ENCODE assay signal across 8 mouse cellular contexts in genomic region chr8:120494903-120495302, GRCm38 (mm10).
DNase-seq lines count a peak whose midpoint lies in the region; ATAC-seq and TF ChIP-seq lines count a peak whose summit lies in the region.

No protein-coding gene starts in this region.

- WGBS in embryonic facial prominence, embryonic 12.5 days, result 52% methylated on average over 15 of the region's 15 CpGs
- 30% methylated on average over 15 of the region's 15 CpGs for WGBS in heart, embryonic 12.5 days
- 2% methylated on average over 15 of the region's 15 CpGs for whole genome bisulfite sequencing in kidney, embryonic 14.5 days
- 8% methylated on average over 15 of the region's 15 CpGs for WGBS in lung, embryonic 15.5 days
- WGBS in small intestine, adult 2 months, result 17% methylated on average over 15 of the region's 15 CpGs

- no peak overlapping the region for H3K9ac ChIP-seq in embryonic facial prominence, embryonic 12.5 days
- peak overlapping the region; percentile 60 for H3K9ac ChIP-seq in heart, embryonic 12.5 days
- H3K9ac ChIP-seq in kidney, embryonic 14.5 days (ENCODE audit: low read depth, low read length), result 0 out of 2 replicates have a peak overlapping the region, but pooled peaks have one; percentile 9
- H3K9ac ChIP-seq in lung, embryonic 15.5 days, result no peak overlapping the region

- H3K4me1 ChIP-seq in embryonic facial prominence, embryonic 12.5 days, result peaks cover 86% of the 10 kb centered on the region
- H3K4me1 ChIP-seq in heart, embryonic 12.5 days (replicated peaks), result peaks cover 99% of the 10 kb centered on the region
- peaks cover 90% of the 10 kb centered on the region for H3K4me1 ChIP-seq in kidney, embryonic 14.5 days (ENCODE audit: control insufficient read depth, insufficient read depth, low read length)
- peaks cover 90% of the 10 kb centered on the region for H3K4me1 ChIP-seq in lung, embryonic 15.5 days
- peaks cover 70% of the 10 kb centered on the region for H3K4me1 ChIP-seq in small intestine, adult 2 months (ENCODE audit: control insufficient read depth, insufficient read depth, insufficient read length, low read length)

- no peaks in the 10 kb centered on the region for H3K36me3 ChIP-seq in embryonic facial prominence, embryonic 12.5 days
- no peaks in the 10 kb centered on the region for H3K36me3 ChIP-seq in heart, embryonic 12.5 days
- no peaks in the 10 kb centered on the region for H3K36me3 ChIP-seq in kidney, embryonic 14.5 days (ENCODE audit: control insufficient read depth, insufficient read depth, low read length)
- H3K36me3 ChIP-seq in lung, embryonic 15.5 days, result no peaks in the 10 kb centered on the region
- no peaks in the 10 kb centered on the region for H3K36me3 ChIP-seq in small intestine, adult 2 months (ENCODE audit: control insufficient read depth, insufficient read depth, low read length)

- no peak for ATAC-seq in embryonic facial prominence, embryonic 12.5 days (ENCODE audit: insufficient number of reproducible peaks, insufficient read depth, low FRiP score, low TSS enrichment)
- no peak for ATAC-seq in heart, embryonic 12.5 days (ENCODE audit: insufficient number of reproducible peaks, low FRiP score)
- peak; percentile 53 for ATAC-seq in kidney, embryonic 14.5 days (ENCODE audit: low FRiP score, low TSS enrichment)
- ATAC-seq in lung, embryonic 15.5 days (ENCODE audit: borderline replicate concordance, extremely low read depth, low FRiP score, low TSS enrichment), result peak; percentile 44

- H3K4me2 ChIP-seq in embryonic facial prominence, embryonic 12.5 days (replicated peaks), result peak overlapping the region; percentile 25; the same call in 1 of the 2 replicates
- peak overlapping the region; percentile 49 for H3K4me2 ChIP-seq in heart, embryonic 12.5 days
- peak overlapping the region; percentile 25 for H3K4me2 ChIP-seq in kidney, embryonic 14.5 days (replicated peaks; ENCODE audit: low read depth, low read length)
- H3K4me2 ChIP-seq in lung, embryonic 15.5 days, result peak overlapping the region; percentile 31

- no peak overlapping the region for H3K4me3 ChIP-seq in embryonic facial prominence, embryonic 12.5 days
- H3K4me3 ChIP-seq in heart, embryonic 12.5 days, result no peak overlapping the region
- H3K4me3 ChIP-seq in kidney, embryonic 14.5 days (ENCODE audit: low read length), result 0 out of 2 replicates have a peak overlapping the region, but pooled peaks have one; percentile 4
- no peak overlapping the region for H3K4me3 ChIP-seq in lung, embryonic 15.5 days
- H3K4me3 ChIP-seq in small intestine, adult 2 months (ENCODE audit: low read depth, low read length), result peak overlapping the region; percentile 49

- H3K9me3 ChIP-seq in embryonic facial prominence, embryonic 12.5 days, result no peaks in the 10 kb centered on the region
- H3K9me3 ChIP-seq in heart, embryonic 12.5 days (replicated peaks), result no peaks in the 10 kb centered on the region
- H3K9me3 ChIP-seq in kidney, embryonic 14.5 days (ENCODE audit: control insufficient read depth, low read length), result no peaks in the 10 kb centered on the region
- H3K9me3 ChIP-seq in lung, embryonic 15.5 days, result no peaks in the 10 kb centered on the region

- peak; percentile 71 to 82 for DNase-seq in right cerebral cortex, postnatal 10 days (ENCODE audit: low spot score in 2 of 2)
- DNase-seq in right cerebral cortex, adult 2 months (ENCODE audit: low spot score in 2 of 2), result no peak
- no peak for DNase-seq in thymus, postnatal 4 days

- no peak for TF ChIP-seq CTCF in small intestine, adult 2 months (IDR thresholded peaks at IDR 0.05; ENCODE audit: extremely low read depth, insufficient read length, insufficient replicate concordance, low read depth, low read length)

- peak overlapping the region; percentile 54; the same call in 1 of the 2 replicates for H3K27ac ChIP-seq in embryonic facial prominence, embryonic 12.5 days
- peak overlapping the region; percentile 89 for H3K27ac ChIP-seq in heart, embryonic 12.5 days (ENCODE audit: poor library complexity, severe bottlenecking)
- peak overlapping the region; percentile 80 for H3K27ac ChIP-seq in kidney, embryonic 14.5 days (ENCODE audit: low read depth, low read length)
- H3K27ac ChIP-seq in lung, embryonic 15.5 days, result peak overlapping the region; percentile 86
- peak overlapping the region; percentile 95 for H3K27ac ChIP-seq in small intestine, adult 2 months (ENCODE audit: insufficient read depth, low read depth, low read length)

- no peak for TF ChIP-seq POLR2A in small intestine, adult 2 months (IDR thresholded peaks at IDR 0.05; ENCODE audit: low read depth, low read length)

- peaks cover 12% of the 10 kb centered on the region for H3K27me3 ChIP-seq in embryonic facial prominence, embryonic 12.5 days
- H3K27me3 ChIP-seq in heart, embryonic 12.5 days (replicated peaks), result no peaks in the 10 kb centered on the region
- H3K27me3 ChIP-seq in kidney, embryonic 14.5 days (ENCODE audit: control insufficient read depth, insufficient read depth, low read length), result no peaks in the 10 kb centered on the region
- no peaks in the 10 kb centered on the region for H3K27me3 ChIP-seq in lung, embryonic 15.5 days
- no peaks in the 10 kb centered on the region for H3K27me3 ChIP-seq in small intestine, adult 2 months (ENCODE audit: control insufficient read depth, insufficient read depth, low read length)

Comparison
In these comparisons a context has a peak if more than half of its experiments do, and no peak if none do; other contexts are left out.
1. DNase-seq: peak in right cerebral cortex, postnatal 10 days (2 of 2); none in right cerebral cortex, adult 2 months (0 of 2) and thymus, postnatal 4 days (single experiment).
2. ATAC-seq: peak in kidney, embryonic 14.5 days (single experiment) and lung, embryonic 15.5 days (single experiment); none in embryonic facial prominence, embryonic 12.5 days (single experiment) and heart, embryonic 12.5 days (single experiment).
3. H3K4me3 ChIP-seq: peak in kidney, embryonic 14.5 days (single experiment) and small intestine, adult 2 months (single experiment); none in embryonic facial prominence, embryonic 12.5 days (single experiment), heart, embryonic 12.5 days (single experiment) and lung, embryonic 15.5 days (single experiment).
4. H3K9ac ChIP-seq: peak in heart, embryonic 12.5 days (single experiment) and kidney, embryonic 14.5 days (single experiment); none in embryonic facial prominence, embryonic 12.5 days (single experiment) and lung, embryonic 15.5 days (single experiment).
5. Peak in every context shown above with its lines, with median percentiles within 50 percentile points of each other: H3K27ac ChIP-seq and H3K4me2 ChIP-seq.